Mouse (Mus musculus) embryo, embryonic 10 days (tissue): ENCODE data around the gene Selenom.

ENCODE experiments used
- DNase-seq: peaks from one replicate; pipeline ENCODE4 v3.0.0-alpha.2; 2015; ENCODE audit warnings: low spot score

Gene Selenom

GRCm38 (mm10) chr11:3554976-3555375 is 40.5 kb downstream of the Selenom start:
- DNase-seq, result no peak

- DNase-seq, result no peak
These were observed 43.4 kb downstream of the Selenom start for GRCm38 (mm10) chr11:3557852-3558251.

DNA sequence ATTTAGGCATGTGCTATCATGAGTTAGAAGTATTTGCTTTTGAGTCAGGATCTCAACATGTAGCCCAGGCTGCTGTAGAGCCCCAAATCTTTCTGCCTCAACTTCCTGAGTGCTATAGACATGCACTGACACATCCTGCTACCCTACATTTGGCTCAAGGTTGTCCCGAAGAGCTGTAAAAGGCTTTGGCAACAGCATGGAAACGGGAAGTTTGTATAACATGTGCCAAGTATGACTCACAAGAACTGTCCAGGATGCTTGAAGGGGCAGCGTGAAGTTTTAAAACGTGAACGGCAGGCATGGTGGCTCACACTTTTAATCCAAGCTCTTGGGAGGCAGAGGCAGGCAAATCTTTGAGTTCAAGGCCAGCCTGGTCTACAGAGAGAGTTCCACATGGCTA is 45.7 kb downstream of the Selenom start:
- DNase-seq, result no peak

GRCm38 (mm10) chr11:3563853-3564252 is 49.4 kb downstream of the Selenom start:
- no peak for DNase-seq

GRCm38 (mm10) chr11:3564451-3564850 is 50.0 kb downstream of the Selenom start:
- no peak for DNase-seq

DNA sequence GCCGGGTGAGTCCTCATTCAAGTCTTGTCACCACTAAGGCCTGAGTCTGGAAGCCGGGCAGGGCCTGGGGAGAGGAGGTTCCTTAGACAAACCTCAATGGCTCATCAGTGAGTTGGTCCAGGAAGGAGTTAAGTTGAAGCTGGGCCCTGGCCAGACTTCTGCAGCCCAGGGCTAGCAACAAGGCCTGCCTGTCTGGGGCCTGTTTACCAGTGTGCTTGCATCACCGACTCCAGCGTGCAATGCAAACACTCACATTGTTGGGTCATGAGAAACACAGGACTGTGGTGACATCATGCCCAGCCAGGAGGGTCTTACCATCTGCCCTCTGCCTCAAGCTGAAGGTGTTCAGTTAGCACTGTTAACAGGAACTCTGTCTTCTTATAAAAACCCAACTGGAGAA is 51.5 kb downstream of the Selenom start:
- DNase-seq, result no peak
